Mouse (Mus musculus) frontal cortex, adult (tissue): Measurements from ENCODE around the gene Tex22.

Experiments
- ATAC-seq: cut with Nextera tagmentation; 2 replicates; pipeline ENCODE4 v1.9.2; 2017; ENCODE audit warnings: mild to moderate bottlenecking, moderate library complexity, mixed read lengths; ENCODE audit not compliant: low TSS enrichment

Gene Tex22

GRCm38 (mm10) chr12:113101251-113101960 is 27.1 kb downstream of the Tex22 start:
- ATAC-seq, result no peak

GRCm38 (mm10) chr12:113102461-113102860 is 28.2 kb downstream of the Tex22 start:
- ATAC-seq, result peak; percentile 55; the same call in 1 of the 2 replicates

GRCm38 (mm10) chr12:113103846-113104451 is 29.6 kb downstream of the Tex22 start:
- ATAC-seq, result no peak

GRCm38 (mm10) chr12:113106386-113106785 is 32.1 kb downstream of the Tex22 start:
- peak; percentile 33 for ATAC-seq

- no peak for ATAC-seq
Observed at GRCm38 (mm10) chr12:113107431-113108124, 33.3 kb downstream of the Tex22 start.

GRCm38 (mm10) chr12:113108528-113109283 is 34.4 kb downstream of the Tex22 start:
- ATAC-seq, result no peak

- peak; percentile 51; the same call in 1 of the 2 replicates for ATAC-seq
Observed at GRCm38 (mm10) chr12:113109801-113110200, 35.5 kb downstream of the Tex22 start.

- no peak for ATAC-seq
Observed at GRCm38 (mm10) chr12:113114141-113114540, 39.8 kb downstream of the Tex22 start.

GRCm38 (mm10) chr12:113114856-113115538 is 40.7 kb downstream of the Tex22 start:
- no peak for ATAC-seq

- peak; percentile 81 for ATAC-seq
Observed at GRCm38 (mm10) chr12:113119516-113120410, 45.5 kb downstream of the Tex22 start.

- ATAC-seq, result no peak
Observed at GRCm38 (mm10) chr12:113124726-113125125, 50.4 kb downstream of the Tex22 start.

- ATAC-seq, result no peak
Observed at GRCm38 (mm10) chr12:113130732-113131131, 56.4 kb downstream of the Tex22 start.

- no peak for ATAC-seq
Observed at GRCm38 (mm10) chr12:113131601-113132000, 57.3 kb downstream of the Tex22 start.

- no peak for ATAC-seq
Observed at GRCm38 (mm10) chr12:113132567-113132966, 58.3 kb downstream of the Tex22 start.

- no peak for ATAC-seq
Observed at GRCm38 (mm10) chr12:113133260-113133659, 59.0 kb downstream of the Tex22 start.

- ATAC-seq, result no peak
Observed at GRCm38 (mm10) chr12:113133861-113134403, 59.6 kb downstream of the Tex22 start.

- ATAC-seq, result no peak
Observed at GRCm38 (mm10) chr12:113134502-113134901, 60.2 kb downstream of the Tex22 start.

GRCm38 (mm10) chr12:113135401-113135800 is 61.1 kb downstream of the Tex22 start:
- ATAC-seq, result no peak

- no peak for ATAC-seq
Observed at GRCm38 (mm10) chr12:113136492-113137020, 62.3 kb downstream of the Tex22 start.
